In the genomic region with DNA sequence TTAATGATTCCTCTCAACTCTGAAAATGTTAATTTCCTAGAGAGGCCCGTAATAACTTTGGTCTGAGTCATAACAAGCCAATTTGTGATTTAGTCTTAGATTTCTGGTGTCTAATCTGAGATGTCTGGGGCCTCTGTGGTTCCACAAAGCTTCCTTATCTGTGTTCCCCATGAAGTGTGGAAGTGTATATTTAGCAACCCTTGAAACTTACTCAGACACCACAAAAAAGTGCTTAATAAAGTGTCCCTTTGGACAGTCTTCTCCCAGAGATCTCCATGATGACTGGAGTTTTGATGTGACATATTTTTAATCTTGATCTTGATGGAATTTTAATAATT, we compare ENCODE assay signal across 17 mouse cellular contexts. TPM values are rescaled to one million over a fixed set of nuclear protein-coding genes. Genes with fewer than 3 reads are reported as not detected.
DNase-seq lines count a peak whose midpoint lies in the region; ATAC-seq and TF ChIP-seq lines count a peak whose summit lies in the region.
"Had no signal": no experiment of that assay in that cellular context is flagged by ENCODE, and none has a peak within 500 bp of the region (broad histone marks: within the 10 kb centered on the region; RNA-seq: fewer than 3 reads in every experiment).

No protein-coding gene starts in this region.

- H3K4me2 ChIP-seq in heart, embryonic 12.5 days: no peak overlapping the region
- H3K4me2 ChIP-seq in lung, embryonic 15.5 days: no peak overlapping the region
- peak overlapping the region; percentile 67 for H3K4me2 ChIP-seq in myocyte (ENCODE audit: low read depth)
- H3K4me2 ChIP-seq in forebrain, embryonic 15.5 days (replicated peaks): no peak overlapping the region
- H3K4me2 ChIP-seq: hindbrain, embryonic 15.5 days; liver, embryonic 13.5 days had no signal

- WGBS in heart, embryonic 12.5 days: 41% methylated on average over 1 of the region's 1 CpGs
- 42% methylated on average over 1 of the region's 1 CpGs for WGBS in lung, embryonic 15.5 days
- 80% methylated on average over 1 of the region's 1 CpGs for WGBS in forebrain, embryonic 15.5 days

- H3K9me3 ChIP-seq in heart, embryonic 12.5 days (replicated peaks): no peaks in the 10 kb centered on the region
- H3K9me3 ChIP-seq in lung, embryonic 15.5 days: no peaks in the 10 kb centered on the region
- H3K9me3 ChIP-seq in forebrain, embryonic 15.5 days: no peaks in the 10 kb centered on the region
- H3K9me3 ChIP-seq: hindbrain, embryonic 15.5 days; liver, embryonic 13.5 days; megakaryocyte, embryonic 14.5 days had no signal

- H3K36me3 ChIP-seq in heart, embryonic 12.5 days: no peaks in the 10 kb centered on the region
- no peaks in the 10 kb centered on the region for H3K36me3 ChIP-seq in lung, embryonic 15.5 days
- peaks cover 5% of the 10 kb centered on the region for H3K36me3 ChIP-seq in myocyte (ENCODE audit: control insufficient read depth, insufficient read depth)
- H3K36me3 ChIP-seq in forebrain, embryonic 15.5 days: no peaks in the 10 kb centered on the region
- H3K36me3 ChIP-seq: hindbrain, embryonic 15.5 days; liver, embryonic 13.5 days had no signal

- DNase-seq in heart, postnatal 14 days: no peak
- no peak for DNase-seq in lung, postnatal 10 days
- DNase-seq in c-Kit-positive CD71-negative TER-119-negative erythroid progenitor cells, embryonic 14.5 days (ENCODE audit: low read depth): peak; percentile 12
- DNase-seq: adrenal gland, postnatal 25 days; cerebellum, postnatal 10 days; forebrain, postnatal 0 days; gastrocnemius, postnatal 14 days; liver, embryonic 13.5 days; retina, postnatal 1 day; thymus, adult 18-20 months had no signal

- H3K9ac ChIP-seq in heart, embryonic 12.5 days: no peak overlapping the region
- no peak overlapping the region for H3K9ac ChIP-seq in lung, embryonic 15.5 days
- no peak overlapping the region for H3K9ac ChIP-seq in forebrain, embryonic 15.5 days (replicated peaks)
- H3K9ac ChIP-seq: forebrain, postnatal 0 days; hindbrain, embryonic 15.5 days; liver, embryonic 13.5 days had no signal

- ATAC-seq in heart, embryonic 12.5 days (ENCODE audit: insufficient number of reproducible peaks, low FRiP score): no peak
- no peak for ATAC-seq in lung, embryonic 15.5 days (ENCODE audit: borderline replicate concordance, extremely low read depth, low FRiP score, low TSS enrichment)
- no peak for ATAC-seq in forebrain, embryonic 15.5 days (replicated peaks)
- ATAC-seq: forebrain, postnatal 0 days had no signal

- peak overlapping the region; percentile 54; the same call in 1 of the 2 replicates for H3K27ac ChIP-seq in heart, embryonic 12.5 days (ENCODE audit: poor library complexity, severe bottlenecking)
- peak overlapping the region; percentile 19; the same call in 1 of the 2 replicates for H3K27ac ChIP-seq in lung, embryonic 15.5 days
- H3K27ac ChIP-seq in forebrain, embryonic 15.5 days (replicated peaks): no peak overlapping the region
- H3K27ac ChIP-seq: hindbrain, embryonic 15.5 days; liver, embryonic 13.5 days had no signal

- no peak overlapping the region for H3K4me3 ChIP-seq in heart, embryonic 12.5 days
- no peak overlapping the region for H3K4me3 ChIP-seq in lung, embryonic 15.5 days
- no peak overlapping the region for H3K4me3 ChIP-seq in myocyte
- H3K4me3 ChIP-seq in forebrain, embryonic 15.5 days: no peak overlapping the region
- H3K4me3 ChIP-seq: erythroblast, embryonic 14.5 days; hindbrain, embryonic 15.5 days; liver, embryonic 13.5 days had no signal

- H3K27me3 ChIP-seq in heart, embryonic 12.5 days (replicated peaks): no peaks in the 10 kb centered on the region
- H3K27me3 ChIP-seq in lung, embryonic 15.5 days: no peaks in the 10 kb centered on the region
- no peaks in the 10 kb centered on the region for H3K27me3 ChIP-seq in myocyte (ENCODE audit: control insufficient read depth, insufficient read depth, insufficient read length)
- no peaks in the 10 kb centered on the region for H3K27me3 ChIP-seq in forebrain, embryonic 15.5 days
- H3K27me3 ChIP-seq: hindbrain, embryonic 15.5 days; liver, embryonic 13.5 days had no signal

- no peak for TF ChIP-seq POLR2A in myocyte (IDR thresholded peaks at IDR 0.05; ENCODE audit: insufficient read length, low read depth)

- H3K79me2 ChIP-seq in myocyte (ENCODE audit: control insufficient read depth, insufficient read depth): no peaks in the 10 kb centered on the region

- intact Hi-C loops in heart, postnatal 14 days (cut with DNase I): no loop called here

- H3ac ChIP-seq in myocyte (ENCODE audit: control insufficient read depth, insufficient read length): no peak overlapping the region

- H3K4me1 ChIP-seq in heart, embryonic 12.5 days (replicated peaks): 0 out of 2 replicates have a peak, but pooled peaks cover 3% of the 10 kb centered on the region
- H3K4me1 ChIP-seq in lung, embryonic 15.5 days: no peaks in the 10 kb centered on the region
- H3K4me1 ChIP-seq in forebrain, embryonic 15.5 days: no peaks in the 10 kb centered on the region
- H3K4me1 ChIP-seq: hindbrain, embryonic 15.5 days; liver, embryonic 13.5 days had no signal

TF ChIP-seq in myocyte, 11 proteins besides CTCF, POLR2A, EP300 and RAD21:
- TF ChIP-seq MAX (IDR thresholded peaks at IDR 0.05; ENCODE audit: low read depth) (no peak), MYOG (IDR thresholded peaks at IDR 0.05; ENCODE audit: control insufficient read depth in 1 of 3, insufficient read depth in 1 of 3, insufficient read length in 2 of 3, low read depth in 2 of 3) (no peak), MYOD1 (IDR thresholded peaks at IDR 0.05; ENCODE audit: control insufficient read depth in 1 of 3, insufficient read length in 2 of 3, low read depth in 2 of 3) (no peak), CEBPB (IDR thresholded peaks at IDR 0.05; ENCODE audit: insufficient read depth, poor library complexity, severe bottlenecking) (no peak), USF1 (IDR thresholded peaks at IDR 0.05; ENCODE audit: low read depth) (no peak), E2F4 (IDR thresholded peaks at IDR 0.05; ENCODE audit: insufficient read depth) (no peak), TCF3 (IDR thresholded peaks at IDR 0.05; ENCODE audit: insufficient read length, low read depth) (no peak), REST (IDR thresholded peaks at IDR 0.05; ENCODE audit: insufficient read depth, insufficient read length) (no peak), SRF (IDR thresholded peaks at IDR 0.05; ENCODE audit: control insufficient read depth, insufficient read length, low read depth) (no peak), TCF12 (IDR thresholded peaks at IDR 0.05; ENCODE audit: insufficient read depth, poor library complexity, severe bottlenecking) (no peak), POLR2AphosphoS2 (IDR thresholded peaks at IDR 0.05; ENCODE audit: insufficient read length, low read depth) (no peak)

RNA-seq across cellular contexts. Expression of a gene that starts 17.8 kb away (rescaled TPM):
- polyA plus RNA-seq in heart, embryonic 12.5 days (2016; fragmentation: Nextera tagmentation; extraction: Ambion mirVana): 23.9 and 24.2 TPM in 2 replicates
- 10 to 100 TPM; 38.0 to 45.0 TPM for total RNA-seq in heart, postnatal 14 days (2021)
- 31.5 and 33.3 TPM in 2 replicates for polyA plus RNA-seq in lung, embryonic 15.5 days (2015; fragmentation: Nextera tagmentation; extraction: Ambion mirVana)
- polyA plus RNA-seq in myocyte (2012; fragmentation: generic; extraction: Trizol): 9.0 TPM
- polyA plus RNA-seq in forebrain, embryonic 15.5 days (2015; fragmentation: Nextera tagmentation; extraction: Ambion mirVana): 4.2 and 4.8 TPM in 2 replicates
- polyA plus RNA-seq: erythroblast, embryonic 14.5 days had no signal
